Mouse (Mus musculus): ENCODE measurements around the gene Trappc13. TPM values are rescaled to one million over a fixed set of nuclear protein-coding genes. Genes with fewer than 3 reads are reported as not detected.
A peak's percentile ranks its signal among the peaks of the same experiment; 100 is the strongest.

Trappc13 gene
- polyA plus RNA-seq, 1 experiment from 2014 or later, result 57.3 TPM

GRCm38 (mm10) chr13:104172498-104172897, 5.8 kb downstream of the Trappc13 start:
- no peak overlapping the region for H3K4me2 ChIP-seq
- 0 out of 2 replicates have a peak, but pooled peaks cover 4% of the 10 kb centered on the region for H3K36me3 ChIP-seq (ENCODE audit: control insufficient read depth, insufficient read depth, low read length)
- ATAC-seq (replicated peaks; ENCODE audit: low FRiP score) (no peak), DNase-seq (ENCODE audit: low spot score) (no peak)
- peaks cover 8% of the 10 kb centered on the region; the same call in 1 of the 2 replicates for H3K4me1 ChIP-seq (replicated peaks; ENCODE audit: control insufficient read depth, insufficient read depth, low read length)
- no peaks in the 10 kb centered on the region for H3K27me3 ChIP-seq (replicated peaks; ENCODE audit: control insufficient read depth, insufficient read depth, low read length)
- no peaks in the 10 kb centered on the region for H3K9me3 ChIP-seq (ENCODE audit: control insufficient read depth, low read length)
- no peak overlapping the region for H3K4me3 ChIP-seq (ENCODE audit: low read depth, low read length)
- no peak overlapping the region for H3K27ac ChIP-seq (ENCODE audit: low read depth, low read length)
- no peak overlapping the region for H3K9ac ChIP-seq (ENCODE audit: low read depth, low read length)

- H3K27me3 ChIP-seq (replicated peaks; ENCODE audit: control insufficient read depth, insufficient read depth, low read length), result no peaks in the 10 kb centered on the region
- no peak for ATAC-seq (replicated peaks; ENCODE audit: low FRiP score)
- H3K36me3 ChIP-seq (ENCODE audit: control insufficient read depth, insufficient read depth, low read length), result 0 out of 2 replicates have a peak, but pooled peaks cover 4% of the 10 kb centered on the region
- H3K4me3 ChIP-seq (ENCODE audit: low read depth, low read length), result no peak overlapping the region
- H3K9me3 ChIP-seq (ENCODE audit: control insufficient read depth, low read length), result no peaks in the 10 kb centered on the region
- no peak for DNase-seq (ENCODE audit: low spot score)
- no peak overlapping the region for H3K4me2 ChIP-seq
- no peak overlapping the region for H3K9ac ChIP-seq (ENCODE audit: low read depth, low read length)
- no peak overlapping the region for H3K27ac ChIP-seq (ENCODE audit: low read depth, low read length)
- H3K4me1 ChIP-seq (replicated peaks; ENCODE audit: control insufficient read depth, insufficient read depth, low read length), result peaks cover 6% of the 10 kb centered on the region; the same call in 1 of the 2 replicates
- WGBS, result 93% methylated on average over 5 of the region's 5 CpGs
These were observed 6.6 kb downstream of the Trappc13 start for GRCm38 (mm10) chr13:104171711-104172110.

GRCm38 (mm10) chr13:104155686-104156085, 22.6 kb downstream of the Trappc13 start:
- no peak for ATAC-seq (replicated peaks; ENCODE audit: low FRiP score)

GRCm38 (mm10) chr13:104155106-104155505, 23.2 kb downstream of the Trappc13 start:
- H3K4me2 ChIP-seq, result no peak overlapping the region
- ATAC-seq (replicated peaks; ENCODE audit: low FRiP score) (no peak), DNase-seq (ENCODE audit: low spot score) (no peak)
- H3K4me1 ChIP-seq (replicated peaks; ENCODE audit: control insufficient read depth, insufficient read depth, low read length), result no peaks in the 10 kb centered on the region
- no peaks in the 10 kb centered on the region for H3K9me3 ChIP-seq (ENCODE audit: control insufficient read depth, low read length)
- no peak overlapping the region for H3K9ac ChIP-seq (ENCODE audit: low read depth, low read length)
- H3K4me3 ChIP-seq (ENCODE audit: low read depth, low read length), result no peak overlapping the region
- H3K36me3 ChIP-seq (ENCODE audit: control insufficient read depth, insufficient read depth, low read length), result peaks cover 11% of the 10 kb centered on the region
- H3K27me3 ChIP-seq (replicated peaks; ENCODE audit: control insufficient read depth, insufficient read depth, low read length), result no peaks in the 10 kb centered on the region
- no peak overlapping the region for H3K27ac ChIP-seq (ENCODE audit: low read depth, low read length)
- 91% methylated on average over 7 of the region's 7 CpGs for WGBS

More at GRCm38 (mm10) chr13:104155686-104156085, 22.6 kb downstream of the Trappc13 start:
- Histone ChIP-seq H3K27ac (ENCODE audit: low read depth, low read length) (no peak overlapping the region), H3K4me2 (no peak overlapping the region), H3K4me1 (replicated peaks; ENCODE audit: control insufficient read depth, insufficient read depth, low read length) (no peaks in the 10 kb centered on the region), H3K9ac (ENCODE audit: low read depth, low read length) (no peak overlapping the region), H3K36me3 (ENCODE audit: control insufficient read depth, insufficient read depth, low read length) (peaks cover 14% of the 10 kb centered on the region), H3K4me3 (ENCODE audit: low read depth, low read length) (no peak overlapping the region), H3K9me3 (ENCODE audit: control insufficient read depth, low read length) (no peaks in the 10 kb centered on the region), H3K27me3 (replicated peaks; ENCODE audit: control insufficient read depth, insufficient read depth, low read length) (no peaks in the 10 kb centered on the region)
- WGBS, result 86% methylated on average over 1 of the region's 1 CpGs
- DNase-seq (ENCODE audit: low spot score), result no peak

- no peak for ATAC-seq (replicated peaks; ENCODE audit: low FRiP score)
- Histone ChIP-seq H3K4me3 (ENCODE audit: low read depth, low read length) (no peak overlapping the region), H3K4me2 (no peak overlapping the region), H3K27me3 (replicated peaks; ENCODE audit: control insufficient read depth, insufficient read depth, low read length) (no peaks in the 10 kb centered on the region), H3K36me3 (ENCODE audit: control insufficient read depth, insufficient read depth, low read length) (peaks cover 13% of the 10 kb centered on the region; the same call in 1 of the 2 replicates), H3K9ac (ENCODE audit: low read depth, low read length) (no peak overlapping the region), H3K9me3 (ENCODE audit: control insufficient read depth, low read length) (no peaks in the 10 kb centered on the region), H3K4me1 (replicated peaks; ENCODE audit: control insufficient read depth, insufficient read depth, low read length) (no peaks in the 10 kb centered on the region), H3K27ac (ENCODE audit: low read depth, low read length) (no peak overlapping the region)
- DNase-seq (ENCODE audit: low spot score), result no peak
- WGBS, result 93% methylated on average over 5 of the region's 5 CpGs
These were observed 24.1 kb downstream of the Trappc13 start for GRCm38 (mm10) chr13:104154180-104154579.

- WGBS, result 87% methylated on average over 3 of the region's 3 CpGs
- no peak for ATAC-seq (replicated peaks; ENCODE audit: low FRiP score)
- Histone ChIP-seq H3K27ac (ENCODE audit: low read depth, low read length) (no peak overlapping the region), H3K4me3 (ENCODE audit: low read depth, low read length) (no peak overlapping the region), H3K36me3 (ENCODE audit: control insufficient read depth, insufficient read depth, low read length) (peaks cover 23% of the 10 kb centered on the region; the same call in 1 of the 2 replicates), H3K4me2 (no peak overlapping the region), H3K9ac (ENCODE audit: low read depth, low read length) (no peak overlapping the region), H3K27me3 (replicated peaks; ENCODE audit: control insufficient read depth, insufficient read depth, low read length) (no peaks in the 10 kb centered on the region), H3K9me3 (ENCODE audit: control insufficient read depth, low read length) (no peaks in the 10 kb centered on the region), H3K4me1 (replicated peaks; ENCODE audit: control insufficient read depth, insufficient read depth, low read length) (no peaks in the 10 kb centered on the region)
- DNase-seq (ENCODE audit: low spot score), result no peak
These were observed 32.6 kb downstream of the Trappc13 start for GRCm38 (mm10) chr13:104145646-104146045.

GRCm38 (mm10) chr13:104144871-104145270, 33.4 kb downstream of the Trappc13 start:
- H3K9me3 ChIP-seq (ENCODE audit: control insufficient read depth, low read length), result no peaks in the 10 kb centered on the region
- peaks cover 23% of the 10 kb centered on the region; the same call in 1 of the 2 replicates for H3K36me3 ChIP-seq (ENCODE audit: control insufficient read depth, insufficient read depth, low read length)
- no peak overlapping the region for H3K4me2 ChIP-seq
- no peak overlapping the region for H3K9ac ChIP-seq (ENCODE audit: low read depth, low read length)
- H3K27me3 ChIP-seq (replicated peaks; ENCODE audit: control insufficient read depth, insufficient read depth, low read length), result no peaks in the 10 kb centered on the region
- H3K4me1 ChIP-seq (replicated peaks; ENCODE audit: control insufficient read depth, insufficient read depth, low read length), result no peaks in the 10 kb centered on the region
- 90% methylated on average over 9 of the region's 9 CpGs for whole genome bisulfite sequencing
- no peak overlapping the region for H3K27ac ChIP-seq (ENCODE audit: low read depth, low read length)
- DNase-seq (ENCODE audit: low spot score), result no peak
- no peak for ATAC-seq (replicated peaks; ENCODE audit: low FRiP score)
- no peak overlapping the region for H3K4me3 ChIP-seq (ENCODE audit: low read depth, low read length)

- peaks cover 7% of the 10 kb centered on the region; the same call in 1 of the 2 replicates for H3K36me3 ChIP-seq (ENCODE audit: control insufficient read depth, insufficient read depth, low read length)
- no peak overlapping the region for H3K9ac ChIP-seq (ENCODE audit: low read depth, low read length)
- 36% methylated on average over 13 of the region's 13 CpGs for WGBS
- H3K4me3 ChIP-seq (ENCODE audit: low read depth, low read length), result peak overlapping the region; percentile 18; the same call in 1 of the 2 replicates
- peak; percentile 73 for ATAC-seq (replicated peaks; ENCODE audit: low FRiP score)
- peak; percentile 54 for DNase-seq (ENCODE audit: low spot score)
- H3K4me2 ChIP-seq, result peak overlapping the region; percentile 48
- H3K27ac ChIP-seq (ENCODE audit: low read depth, low read length), result no peak overlapping the region
- no peaks in the 10 kb centered on the region for H3K9me3 ChIP-seq (ENCODE audit: control insufficient read depth, low read length)
- H3K4me1 ChIP-seq (replicated peaks; ENCODE audit: control insufficient read depth, insufficient read depth, low read length), result no peaks in the 10 kb centered on the region
- no peaks in the 10 kb centered on the region for H3K27me3 ChIP-seq (replicated peaks; ENCODE audit: control insufficient read depth, insufficient read depth, low read length)
These were observed 38.7 kb downstream of the Trappc13 start for GRCm38 (mm10) chr13:104139369-104140209.
